Mouse (Mus musculus) liver, embryonic 16.5 days (tissue): Measurements from ENCODE around the gene Ager. TPM values are rescaled to one million over a fixed set of nuclear protein-coding genes. Genes with fewer than 3 reads are reported as not detected.

Source experiments
- ATAC-seq: fragments of 200-750 bp; cut with Nextera tagmentation; 2 replicates; pipeline ENCODE4 v1.8.0; 2017; ENCODE audit warnings: low read depth, mild to moderate bottlenecking, moderate number of reproducible peaks, moderate library complexity
- H3K27ac ChIP-seq: fragments of 300-500 bp; sonication (generic); 2 replicates; pipeline ENCODE4 v1.5.1; 2014; ENCODE audit warnings: mild to moderate bottlenecking, low read length
- H3K27me3 ChIP-seq: fragments of 300-500 bp; sonication (generic); 2 replicates; pipeline ENCODE4 v1.6.1; 2014; ENCODE audit warnings: low read depth, low read length, mixed read lengths; ENCODE audit not compliant: control insufficient read depth, insufficient read depth
- H3K36me3 ChIP-seq: fragments of 300-500 bp; sonication (generic); 2 replicates; pipeline ENCODE4 v1.6.1; 2014; ENCODE audit warnings: mild to moderate bottlenecking; ENCODE audit not compliant: control insufficient read depth, insufficient read depth
- H3K4me1 ChIP-seq: fragments of 300-500 bp; sonication (generic); 2 replicates; pipeline ENCODE4 v1.6.1; 2014; ENCODE audit warnings: low read depth, low read length, mixed read lengths; ENCODE audit not compliant: control insufficient read depth
- H3K4me2 ChIP-seq: fragments of 300-500 bp; sonication (generic); 2 replicates; pipeline ENCODE4 v1.6.1; 2014; ENCODE audit warnings: low read depth, low read length, mixed read lengths
- H3K4me3 ChIP-seq: fragments of 300-500 bp; sonication (generic); 2 replicates; pipeline ENCODE4 v1.5.1; 2014; ENCODE audit warnings: low read depth, mild to moderate bottlenecking, low read length
- H3K9ac ChIP-seq: fragments of 300-500 bp; sonication (generic); 2 replicates; pipeline ENCODE4 v1.6.1; 2014; ENCODE audit warnings: low read depth, low read length
- H3K9me3 ChIP-seq: fragments of 300-500 bp; sonication (generic); replicated peaks from 2 replicates; pipeline ENCODE4 v1.6.1; 2016; ENCODE audit warnings: low read length; ENCODE audit not compliant: control insufficient read depth
- WGBS: fragments of 180-500 bp; shearing (Covaris S2); extraction: QIAGEN DNeasy Blood & Tissue Kit; methylation state at CpG from one replicate; pipeline ENCODE4 v1.1.7; 2014; ENCODE audit not compliant: insufficient replicate concordance; 5-methylcytosine and 5-hydroxymethylcytosine counted together
- polyA plus RNA-seq: library from polyadenylated mRNA; unstranded; fragments of >200 nt; fragmentation: Nextera tagmentation; extraction: Ambion mirVana; gene quantifications from 2 replicates; pipeline ENCODE4 v1.2.1, GENCODE M21; 2015

Gene Ager
- polyA plus RNA-seq, 1 experiment from 2014 or later = 0.57 TPM

DNA sequence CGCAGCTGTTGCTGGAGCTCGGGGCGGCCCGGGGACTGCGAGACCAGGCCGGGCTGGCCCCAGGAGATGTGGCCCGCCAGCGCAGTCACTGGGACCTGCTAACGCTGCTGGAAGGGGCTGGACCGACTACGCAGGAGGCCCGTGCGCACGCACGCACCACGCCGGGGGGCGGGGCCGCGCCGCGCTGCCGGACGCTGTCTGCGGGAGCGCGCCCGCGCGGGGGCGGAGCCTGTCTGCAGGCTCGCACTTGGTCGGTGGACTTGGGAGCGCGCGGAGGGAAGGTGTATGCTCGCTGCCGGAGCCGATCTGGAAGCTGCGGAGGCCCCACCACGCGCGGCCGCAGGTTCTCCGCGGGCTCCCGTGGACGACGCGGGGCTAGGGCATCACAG lies 10.2 kb upstream of the Ager start:
- H3K27me3 ChIP-seq = no peaks in the 10 kb centered on the region
- 1% methylated on average over 49 of the region's 50 CpGs for WGBS
- H3K4me1 ChIP-seq = peaks cover 49% of the 10 kb centered on the region
- peak; percentile 89 for ATAC-seq
- peak overlapping the region; percentile 93 for H3K4me3 ChIP-seq
- no peaks in the 10 kb centered on the region for H3K36me3 ChIP-seq
- no peaks in the 10 kb centered on the region for H3K9me3 ChIP-seq
- peak overlapping the region; percentile 83 for H3K27ac ChIP-seq
- H3K9ac ChIP-seq = peak overlapping the region; percentile 92
- peak overlapping the region; percentile 100 for H3K4me2 ChIP-seq

DNA sequence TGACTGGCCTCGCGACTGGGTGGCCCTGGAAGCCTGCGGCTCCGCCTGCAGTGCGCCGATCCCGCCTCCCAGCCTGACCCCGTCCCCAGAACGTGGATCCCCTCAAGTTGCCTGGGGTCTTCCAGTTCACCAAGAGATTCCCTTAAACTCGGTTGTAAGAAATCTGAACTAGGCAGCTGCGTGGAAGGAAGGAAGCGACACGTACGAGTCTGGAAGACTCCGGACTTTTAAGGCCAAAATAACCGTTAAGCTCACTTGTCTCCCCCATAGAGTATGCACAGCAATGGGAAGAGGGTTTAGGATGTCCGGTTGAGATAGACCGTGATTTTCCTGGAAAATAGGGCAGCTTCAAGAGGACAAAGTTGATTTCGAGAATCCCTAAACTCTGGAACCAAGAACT lies 9.8 kb upstream of the Ager start:
- H3K9ac ChIP-seq = peak overlapping the region; percentile 92
- no peaks in the 10 kb centered on the region for H3K9me3 ChIP-seq
- under 1% methylated on average over 19 of the region's 19 CpGs for WGBS
- H3K4me3 ChIP-seq = peak overlapping the region; percentile 93
- peak overlapping the region; percentile 72 for H3K27ac ChIP-seq
- peaks cover 53% of the 10 kb centered on the region for H3K4me1 ChIP-seq
- H3K36me3 ChIP-seq = no peaks in the 10 kb centered on the region
- no peak for ATAC-seq
- H3K27me3 ChIP-seq = no peaks in the 10 kb centered on the region
- peak overlapping the region; percentile 100 for H3K4me2 ChIP-seq

DNA sequence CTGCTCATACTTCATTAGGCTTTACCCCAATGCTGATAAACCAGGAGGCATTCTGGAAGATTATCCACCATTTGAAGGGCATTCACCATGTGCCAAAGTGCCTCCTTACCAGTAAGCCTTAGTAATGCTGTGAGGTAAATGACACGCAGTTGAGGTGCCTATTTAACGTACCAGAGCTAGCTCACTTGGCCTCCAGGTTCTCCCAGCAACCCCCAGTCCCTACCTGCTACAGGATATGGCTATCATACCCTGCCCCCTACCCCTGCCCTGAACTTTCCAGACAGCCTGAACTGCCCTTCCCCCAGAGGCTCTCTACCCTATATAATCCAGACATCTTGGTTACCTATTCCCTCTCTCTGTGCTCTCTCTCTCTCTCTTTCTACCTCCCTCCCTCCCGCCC lies 8.9 kb upstream of the Ager start:
- H3K4me3 ChIP-seq = no peak overlapping the region
- no peaks in the 10 kb centered on the region for H3K27me3 ChIP-seq
- no peak for ATAC-seq
- H3K27ac ChIP-seq = peak overlapping the region; percentile 26; the same call in 1 of the 2 replicates
- no peaks in the 10 kb centered on the region for H3K36me3 ChIP-seq
- H3K4me2 ChIP-seq = peak overlapping the region; percentile 100; the same call in 1 of the 2 replicates
- H3K4me1 ChIP-seq = peaks cover 63% of the 10 kb centered on the region
- peak overlapping the region; percentile 15; the same call in 1 of the 2 replicates for H3K9ac ChIP-seq
- H3K9me3 ChIP-seq = no peaks in the 10 kb centered on the region
- 47% methylated on average over 3 of the region's 3 CpGs for WGBS

DNA sequence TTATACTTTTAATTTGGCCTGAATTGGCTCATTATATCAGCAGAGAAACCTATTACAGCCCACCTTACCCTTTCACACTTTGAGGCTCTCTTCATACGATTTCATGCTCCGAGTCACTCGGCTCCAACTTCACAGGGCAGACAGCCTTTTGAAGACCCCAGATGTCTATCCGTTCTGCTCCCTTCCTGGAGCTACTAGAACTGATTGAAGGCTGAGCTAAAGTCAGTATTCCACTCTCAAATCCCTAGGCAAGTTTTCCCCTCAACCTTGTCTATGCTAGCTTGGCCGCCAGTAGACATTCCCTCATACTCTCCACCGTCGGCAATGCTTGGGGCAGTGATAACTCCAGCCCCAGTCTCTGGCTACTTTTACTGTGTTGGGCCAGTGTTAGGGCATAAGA lies 8.5 kb upstream of the Ager start:
- Histone ChIP-seq H3K27ac (peak overlapping the region; percentile 89), H3K36me3 (no peaks in the 10 kb centered on the region), H3K9ac (peak overlapping the region; percentile 37; the same call in 1 of the 2 replicates), H3K27me3 (no peaks in the 10 kb centered on the region), H3K4me3 (peak overlapping the region; percentile 83), H3K4me1 (peaks cover 67% of the 10 kb centered on the region), H3K4me2 (peak overlapping the region; percentile 100), H3K9me3 (no peaks in the 10 kb centered on the region)
- ATAC-seq = no peak
- WGBS = 23% methylated on average over 7 of the region's 7 CpGs

DNA sequence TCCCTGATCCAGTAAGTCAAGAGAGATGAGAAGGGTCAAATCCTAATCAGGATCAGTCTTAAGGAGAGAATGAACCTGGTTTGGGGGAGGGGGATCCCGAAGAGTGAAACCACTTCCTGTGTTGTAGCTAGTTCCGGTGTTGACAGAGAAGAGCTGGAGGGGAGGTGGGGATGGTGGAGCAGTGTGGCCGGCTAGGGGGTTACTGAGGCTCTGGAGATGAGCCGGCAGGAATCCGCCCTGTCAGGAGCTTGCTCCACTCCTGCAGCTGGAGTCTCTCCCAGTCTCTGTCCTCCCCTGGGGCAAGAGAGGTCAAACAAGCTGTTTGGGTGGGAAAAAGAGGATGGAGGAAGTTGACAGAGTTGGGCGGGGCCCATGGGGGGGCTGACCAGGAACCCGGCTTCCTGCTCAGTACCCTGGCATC lies 8.0 kb upstream of the Ager start, which contains the start of gene Gpsm3:
Gpsm3 (plus strand) TSS at position 126 of the 421 bp plus-strand sequence.
- H3K27ac ChIP-seq = peak within 1 kb of the TSS; percentile 89
- no peaks in the 10 kb centered on the region for H3K9me3 ChIP-seq
- no peaks in the 10 kb centered on the region for H3K27me3 ChIP-seq
- peak within 1 kb of the TSS; percentile 95; the same call in 1 of the 2 replicates for H3K9ac ChIP-seq
- peak within 1 kb of the TSS; percentile 83 for H3K4me3 ChIP-seq
- no peak for ATAC-seq
- 4% methylated on average over 7 of the region's 7 CpGs for WGBS
- H3K4me2 ChIP-seq = peak within 1 kb of the TSS; percentile 100
- H3K4me1 ChIP-seq = peaks cover 67% of the 10 kb centered on the region
- H3K36me3 ChIP-seq = peaks cover 2% of the 10 kb centered on the region; the same call in 1 of the 2 replicates

DNA sequence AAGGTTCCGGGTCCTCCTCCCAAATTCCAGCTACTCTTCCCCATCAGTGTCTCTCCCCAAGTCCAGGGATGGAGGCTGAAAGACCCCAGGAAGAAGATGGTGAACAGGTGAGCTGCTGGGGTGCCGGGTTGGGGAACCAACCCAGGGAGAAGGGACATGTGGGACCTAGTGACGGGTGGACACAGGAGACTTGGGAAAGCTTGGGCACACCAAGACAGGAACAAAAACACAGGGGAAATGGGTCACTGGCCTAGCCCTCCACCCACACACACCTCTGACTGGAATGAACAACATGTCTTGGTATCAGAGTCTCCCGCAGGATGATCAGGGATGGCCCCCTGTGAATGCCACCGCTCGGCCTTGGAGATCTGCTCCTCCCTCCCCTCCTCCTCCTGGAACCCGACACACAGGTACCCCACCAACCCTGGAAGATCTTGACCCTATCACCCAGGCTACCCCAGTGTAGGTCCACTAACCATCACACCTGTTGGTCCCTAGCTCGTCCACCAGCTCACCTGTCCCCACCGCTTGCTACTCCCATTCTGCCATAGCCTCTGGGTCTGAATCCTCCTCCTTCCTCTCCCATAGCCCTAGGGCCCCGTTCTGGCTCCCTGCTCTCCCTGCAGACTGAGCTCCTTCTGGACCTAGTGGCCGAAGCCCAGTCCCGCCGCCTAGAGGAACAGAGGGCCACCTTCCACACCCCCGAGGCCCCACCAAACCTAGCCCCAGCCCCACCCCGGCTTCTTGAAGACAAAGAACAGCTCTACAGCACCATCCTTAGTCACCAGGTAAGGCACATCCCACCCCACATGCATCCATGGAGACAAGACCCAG lies 7.3 kb upstream of the Ager start:
- peaks cover 67% of the 10 kb centered on the region for H3K4me1 ChIP-seq
- no peaks in the 10 kb centered on the region for H3K9me3 ChIP-seq
- peak overlapping the region; percentile 89 for H3K27ac ChIP-seq
- ATAC-seq = no peak
- H3K9ac ChIP-seq = peak overlapping the region; percentile 95; the same call in 1 of the 2 replicates
- no peaks in the 10 kb centered on the region for H3K27me3 ChIP-seq
- peaks cover 4% of the 10 kb centered on the region for H3K36me3 ChIP-seq
- WGBS = 38% methylated on average over 15 of the region's 15 CpGs
- peak overlapping the region; percentile 100 for H3K4me2 ChIP-seq
- peak overlapping the region; percentile 83 for H3K4me3 ChIP-seq

DNA sequence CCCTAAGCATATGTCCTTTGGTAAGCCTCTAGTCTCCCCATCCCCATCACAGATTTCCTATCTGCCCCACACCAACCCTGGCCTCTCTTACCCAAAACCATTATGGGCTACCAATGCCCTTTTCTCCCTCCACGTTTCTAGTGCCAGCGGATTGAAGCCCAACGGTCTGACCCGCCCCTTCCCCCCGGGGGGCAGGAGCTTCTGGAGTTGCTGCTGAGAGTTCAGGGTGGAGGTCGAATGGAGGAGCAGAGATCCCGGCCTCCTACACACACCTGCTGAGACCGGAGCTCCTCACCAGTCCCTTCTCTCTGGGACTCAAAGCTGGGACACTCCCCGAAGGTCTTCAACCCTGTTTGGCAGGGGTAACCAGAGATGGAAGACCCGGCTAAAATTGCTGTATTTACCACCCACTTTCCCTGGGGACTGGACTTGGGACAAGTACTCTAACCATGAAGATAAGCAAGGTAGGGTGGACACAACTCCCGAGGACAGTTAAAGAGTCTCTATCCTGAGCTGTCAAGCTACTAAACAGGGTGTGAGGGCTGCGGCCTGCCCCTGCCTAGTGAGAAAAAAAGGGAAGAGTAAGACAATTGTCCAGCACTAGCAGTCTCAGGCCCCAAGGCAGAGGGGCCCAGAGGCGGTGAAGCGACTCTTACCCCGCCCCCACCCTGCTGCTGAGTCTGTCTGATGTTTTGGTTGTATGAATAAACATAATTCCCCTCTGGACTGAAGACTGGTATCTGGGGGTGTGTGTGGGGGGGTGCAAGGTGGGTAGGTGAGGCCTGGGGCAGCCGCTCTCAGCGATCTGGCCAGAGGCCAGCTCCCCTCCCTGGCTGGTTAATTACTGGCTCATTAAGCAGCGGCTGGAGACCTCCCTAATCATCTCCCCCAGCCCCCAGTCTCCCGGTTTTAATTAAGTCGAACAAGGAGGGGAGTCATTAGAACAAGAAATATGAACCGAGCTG lies 6.4 kb upstream of the Ager start, which contains the start of gene Pbx2:
Pbx2 (plus strand) TSS at position 238 of the 965 bp plus-strand sequence.
- WGBS = 5% methylated on average over 21 of the region's 21 CpGs
- Histone ChIP-seq H3K9me3 (no peaks in the 10 kb centered on the region), H3K4me2 (peak within 1 kb of the TSS; percentile 100), H3K4me3 (peak within 1 kb of the TSS; percentile 83), H3K27me3 (no peaks in the 10 kb centered on the region), H3K27ac (peak within 1 kb of the TSS; percentile 89), H3K36me3 (peaks cover 10% of the 10 kb centered on the region), H3K9ac (peak within 1 kb of the TSS; percentile 95), H3K4me1 (peaks cover 65% of the 10 kb centered on the region)
- no peak for ATAC-seq

DNA sequence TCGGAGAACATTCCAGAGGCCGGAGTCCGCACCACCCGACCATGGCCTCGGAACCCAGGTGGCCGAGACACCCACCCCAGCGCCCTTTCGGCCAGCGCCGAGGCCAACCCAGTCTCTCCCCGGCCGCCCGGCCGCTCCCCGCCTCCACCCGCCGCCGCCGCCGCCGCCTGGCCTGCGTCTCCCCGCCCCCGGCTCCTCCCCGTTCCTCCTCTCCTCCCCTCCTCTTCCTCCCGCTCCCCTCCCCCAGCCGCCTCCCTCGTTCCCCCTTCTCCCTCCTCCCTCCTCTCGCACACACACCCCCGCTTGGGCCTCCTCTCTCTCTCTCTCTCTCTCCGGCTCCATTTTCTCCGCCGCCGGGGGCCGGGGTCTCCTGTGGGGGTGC lies 5.7 kb upstream of the Ager start:
- Histone ChIP-seq H3K4me3 (peak overlapping the region; percentile 83), H3K27me3 (no peaks in the 10 kb centered on the region), H3K4me2 (peak overlapping the region; percentile 100), H3K9ac (peak overlapping the region; percentile 95), H3K9me3 (no peaks in the 10 kb centered on the region), H3K27ac (peak overlapping the region; percentile 89), H3K4me1 (peaks cover 63% of the 10 kb centered on the region), H3K36me3 (peaks cover 10% of the 10 kb centered on the region)
- ATAC-seq = peak; percentile 65
- under 1% methylated on average over 21 of the region's 35 CpGs for WGBS
